Mouse (Mus musculus) erythroblast, embryonic 14.5 days (primary cell): ENCODE results near the gene Rbms3.

ENCODE experiments used
- GATA1 ChIP-seq: IDR thresholded peaks from 2 replicates; pipeline ENCODE4 v1.6.1; 2012; ENCODE audit warnings: low read length, inconsistent platforms, mixed read lengths
- TAL1 ChIP-seq: IDR thresholded peaks from 3 replicates; pipeline ENCODE4 v1.6.1; 2012; ENCODE audit warnings: low read length, inconsistent platforms, mixed read lengths

DNA sequence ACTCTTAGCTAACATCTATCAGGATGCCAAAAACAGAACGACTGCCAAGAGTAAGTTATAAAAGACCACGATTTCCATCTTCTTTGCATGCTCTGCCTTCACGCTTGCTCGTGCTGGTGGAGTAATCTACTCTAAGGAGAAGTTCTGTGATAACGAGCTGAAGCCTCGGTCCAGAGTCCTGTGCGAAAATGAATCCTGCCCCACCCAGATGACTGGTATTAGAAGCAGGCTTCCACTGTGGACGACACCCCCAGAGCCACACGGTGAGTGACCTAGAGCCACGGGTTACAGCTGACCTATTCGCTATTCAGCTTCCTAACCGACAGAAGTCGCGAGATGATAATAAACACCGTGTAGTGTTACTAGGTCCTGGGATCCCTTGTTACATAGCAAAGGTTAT, 730.3 kb downstream of the Rbms3 start:
- TF ChIP-seq GATA1 (no peak), TAL1 (no peak)
